Mouse (Mus musculus): ENCODE data around the gene Neu3. TPM values are rescaled to one million over a fixed set of nuclear protein-coding genes. Genes with fewer than 3 reads are reported as not detected.
A peak's percentile ranks its signal among the peaks of the same experiment; 100 is the strongest.

Neu3 gene
- total and polyA plus RNA-seq, 3 experiments, result 3.1 to 3.5 TPM; not detected in 1

GRCm38 (mm10) chr7:99873965-99874364, 45.7 kb upstream of the Neu3 start (continued):
- TF ChIP-seq EP300 (IDR thresholded peaks at IDR 0.05; ENCODE audit: low read depth in 1 of 2, low read length in 2 of 2) (peak; percentile 75 to 85), CHD2 (IDR thresholded peaks at IDR 0.05; ENCODE audit: low read length) (no peak), ZKSCAN1 (IDR thresholded peaks at IDR 0.05; ENCODE audit: low read depth, low read length) (0 out of 2 replicates have a peak, but pooled peaks have one; percentile 39), MYC (IDR thresholded peaks at IDR 0.05; ENCODE audit: low read depth, low read length) (peak; percentile 70; the same call in 1 of the 2 replicates), SMC3 (IDR thresholded peaks at IDR 0.05; ENCODE audit: low read depth, low read length) (no peak), TAL1 (IDR thresholded peaks at IDR 0.05; ENCODE audit: low read length) (no peak), ZMIZ1 (IDR thresholded peaks at IDR 0.05; ENCODE audit: low read depth, low read length) (no peak), USF2 (IDR thresholded peaks at IDR 0.05; ENCODE audit: borderline replicate concordance in 1 of 2, insufficient read depth in 1 of 2, low read depth in 1 of 2, low read length in 2 of 2) (no peak), HCFC1 (IDR thresholded peaks at IDR 0.05; ENCODE audit: low read depth, low read length) (peak; percentile 57; the same call in 1 of the 2 replicates), GATA1 (IDR thresholded peaks at IDR 0.05; ENCODE audit: low read depth, low read length) (peak; percentile 80), MAFK (IDR thresholded peaks at IDR 0.05; ENCODE audit: borderline replicate concordance, low read depth, low read length) (no peak), TBP (IDR thresholded peaks at IDR 0.05; ENCODE audit: low read depth, low read length) (0 out of 2 replicates have a peak, but pooled peaks have one; percentile 16), MEF2A (IDR thresholded peaks at IDR 0.05; ENCODE audit: extremely low read depth, insufficient replicate concordance, low read depth, low read length, poor library complexity, severe bottlenecking) (no peak), SIN3A (IDR thresholded peaks at IDR 0.05; ENCODE audit: low read length) (peak; percentile 74)

- H3K79me2 ChIP-seq (ENCODE audit: control insufficient read depth, insufficient read depth, low read length, poor library complexity), result no peaks in the 10 kb centered on the region
- DNase-seq (ENCODE audit: low read depth, low spot score), result no peak
These were observed 41.1 kb upstream of the Neu3 start for GRCm38 (mm10) chr7:99869296-99869695.

GRCm38 (mm10) chr7:99865219-99865618, 37.0 kb upstream of the Neu3 start:
- Histone ChIP-seq H3K79me2 (ENCODE audit: control insufficient read depth, insufficient read depth, low read length, poor library complexity) (no peaks in the 10 kb centered on the region), H3K4me3 (ENCODE audit: control insufficient read depth in 1 of 2, insufficient read depth in 1 of 2, low read depth in 2 of 2, low read length in 2 of 2) (no peak overlapping the region), H3K9ac (ENCODE audit: control insufficient read depth, low read depth, low read length, poor library complexity, severe bottlenecking) (no peak overlapping the region), H3K9me3 (replicated peaks; ENCODE audit: insufficient read depth, low read length) (no peaks in the 10 kb centered on the region), H3K36me3 (ENCODE audit: control insufficient read depth in 1 of 2, insufficient read depth in 2 of 2, low read length in 2 of 2) (peaks cover 0 to 21% of the 10 kb centered on the region in 2 experiments; a peak in 2 of 4 replicates), H3K27ac (ENCODE audit: control insufficient read depth, low read depth, low read length) (no peak overlapping the region), H3K4me1 (ENCODE audit: control insufficient read depth in 1 of 2, insufficient read depth in 2 of 2, low read length in 2 of 2) (peaks cover 15 to 27% of the 10 kb centered on the region in 2 experiments), H3K27me3 (ENCODE audit: control insufficient read depth in 1 of 2, insufficient read depth in 2 of 2, low read length in 2 of 2) (no peaks in the 10 kb centered on the region)
- peak; percentile 76 for DNase-seq (ENCODE audit: low read depth, low spot score)
- TF ChIP-seq SMC3 (IDR thresholded peaks at IDR 0.05; ENCODE audit: low read depth, low read length), result no peak
- TF ChIP-seq CHD1 (IDR thresholded peaks at IDR 0.05; ENCODE audit: low read depth, low read length), result no peak
- no peak for TF ChIP-seq E2F4 (IDR thresholded peaks at IDR 0.05; ENCODE audit: borderline replicate concordance, low read depth, low read length)
- no peak for TF ChIP-seq USF1 (IDR thresholded peaks at IDR 0.05; ENCODE audit: low read depth, low read length)
- no peak for TF ChIP-seq MAFK (IDR thresholded peaks at IDR 0.05; ENCODE audit: borderline replicate concordance, low read depth, low read length)
- no peak for TF ChIP-seq NRF1 (IDR thresholded peaks at IDR 0.05; ENCODE audit: insufficient read depth, low read depth, low read length, poor library complexity, severe bottlenecking)
- TF ChIP-seq MEF2A (IDR thresholded peaks at IDR 0.05; ENCODE audit: extremely low read depth, insufficient replicate concordance, low read depth, low read length, poor library complexity, severe bottlenecking), result no peak
- no peak for TF ChIP-seq TAL1 (IDR thresholded peaks at IDR 0.05; ENCODE audit: low read length)
- TF ChIP-seq CHD2 (IDR thresholded peaks at IDR 0.05; ENCODE audit: low read length), result no peak
- TF ChIP-seq EP300 (IDR thresholded peaks at IDR 0.05; ENCODE audit: low read depth in 1 of 2, low read length in 2 of 2), result peak; percentile 14 to 19; a peak in 2 of 4 replicates
- TF ChIP-seq ZNF384 (IDR thresholded peaks at IDR 0.05; ENCODE audit: low read depth, low read length), result no peak
- TF ChIP-seq ZMIZ1 (IDR thresholded peaks at IDR 0.05; ENCODE audit: low read depth, low read length), result no peak
- no peak for TF ChIP-seq ETS1 (IDR thresholded peaks at IDR 0.05; ENCODE audit: low read depth, low read length)
- no peak for TF ChIP-seq CTCF (IDR thresholded peaks at IDR 0.05 in 2 of 3, conservative IDR thresholded peaks at IDR 0.05 in 1 of 3; ENCODE audit: control insufficient read depth in 1 of 3, insufficient read depth in 1 of 3, low read depth in 2 of 3, low read length in 3 of 3, poor library complexity in 1 of 3, severe bottlenecking in 1 of 3)
- TF ChIP-seq POLR2A (IDR thresholded peaks at IDR 0.05; ENCODE audit: control insufficient read depth in 1 of 2, insufficient read depth in 1 of 2, low read depth in 1 of 2, low read length in 2 of 2, poor library complexity in 1 of 2), result no peak
- no peak for TF ChIP-seq UBTF (IDR thresholded peaks at IDR 0.05; ENCODE audit: borderline replicate concordance, insufficient read depth, low read depth, low read length)
- no peak for TF ChIP-seq HCFC1 (IDR thresholded peaks at IDR 0.05; ENCODE audit: low read depth, low read length)
- no peak for TF ChIP-seq MAX (IDR thresholded peaks at IDR 0.05; ENCODE audit: low read length)

More at GRCm38 (mm10) chr7:99869296-99869695, 41.1 kb upstream of the Neu3 start:
- Histone ChIP-seq H3K27ac (ENCODE audit: control insufficient read depth, low read depth, low read length) (no peak overlapping the region), H3K4me3 (ENCODE audit: control insufficient read depth in 1 of 2, insufficient read depth in 1 of 2, low read depth in 2 of 2, low read length in 2 of 2) (no peak overlapping the region), H3K9me3 (replicated peaks; ENCODE audit: insufficient read depth, low read length) (no peaks in the 10 kb centered on the region), H3K36me3 (ENCODE audit: control insufficient read depth in 1 of 2, insufficient read depth in 2 of 2, low read length in 2 of 2) (peaks cover 0 to 31% of the 10 kb centered on the region in 2 experiments; a peak in 2 of 4 replicates), H3K9ac (ENCODE audit: control insufficient read depth, low read depth, low read length, poor library complexity, severe bottlenecking) (no peak overlapping the region), H3K4me1 (ENCODE audit: control insufficient read depth in 1 of 2, insufficient read depth in 2 of 2, low read length in 2 of 2) (peaks cover 22 to 36% of the 10 kb centered on the region in 2 experiments), H3K27me3 (ENCODE audit: control insufficient read depth in 1 of 2, insufficient read depth in 2 of 2, low read length in 2 of 2) (no peaks in the 10 kb centered on the region)
- TF ChIP-seq UBTF (IDR thresholded peaks at IDR 0.05; ENCODE audit: borderline replicate concordance, insufficient read depth, low read depth, low read length) (no peak), GATA1 (IDR thresholded peaks at IDR 0.05; ENCODE audit: low read depth, low read length) (no peak), NRF1 (IDR thresholded peaks at IDR 0.05; ENCODE audit: insufficient read depth, low read depth, low read length, poor library complexity, severe bottlenecking) (no peak), KAT2A (conservative IDR thresholded peaks at IDR 0.05; ENCODE audit: low read depth, low read length) (no peak), TBP (IDR thresholded peaks at IDR 0.05; ENCODE audit: low read depth, low read length) (no peak), TAL1 (IDR thresholded peaks at IDR 0.05; ENCODE audit: low read length) (no peak), GABPA (IDR thresholded peaks at IDR 0.05; ENCODE audit: low read depth, low read length) (no peak), MYB (IDR thresholded peaks at IDR 0.05; ENCODE audit: low read depth, low read length) (no peak), POLR2AphosphoS5 (IDR thresholded peaks at IDR 0.05; ENCODE audit: borderline replicate concordance, low read depth, low read length) (no peak)
